Mouse (Mus musculus) heart, postnatal 0 days (tissue): ENCODE results near the gene Fam89b. TPM values are rescaled to one million over a fixed set of nuclear protein-coding genes. Genes with fewer than 3 reads are reported as not detected.

ENCODE experiments used
- ATAC-seq: fragments of 200-750 bp; cut with Nextera tagmentation; 2 replicates; pipeline ENCODE4 v1.8.0; 2017; ENCODE audit warnings: low read depth, moderate number of reproducible peaks, moderate library complexity; ENCODE audit not compliant: insufficient read depth
- DNase-seq: peaks from one replicate; pipeline ENCODE4 v3.0.0-alpha.2; 2016; ENCODE audit warnings: low spot score
- H3K27ac ChIP-seq: fragments of 300-500 bp; sonication (generic); 2 replicates; pipeline ENCODE4 v1.5.1; 2014; ENCODE audit warnings: low read depth, mild to moderate bottlenecking
- H3K27me3 ChIP-seq: fragments of 300-500 bp; sonication (generic); 2 replicates; pipeline ENCODE4 v1.6.1; 2014; ENCODE audit warnings: low read length, mixed read lengths; ENCODE audit not compliant: control insufficient read depth, insufficient read depth
- H3K36me3 ChIP-seq: fragments of 300-500 bp; sonication (generic); replicated peaks from 2 replicates; pipeline ENCODE4 v1.6.1; 2014; ENCODE audit warnings: low read length, mixed read lengths; ENCODE audit not compliant: control insufficient read depth, insufficient read depth
- H3K4me1 ChIP-seq: fragments of 300-500 bp; sonication (generic); 2 replicates; pipeline ENCODE4 v1.6.1; 2014; ENCODE audit warnings: antibody characterized with exemption; ENCODE audit not compliant: control insufficient read depth, insufficient read depth
- H3K4me2 ChIP-seq: fragments of 300-500 bp; sonication (generic); 2 replicates; pipeline ENCODE4 v1.6.1; 2014; ENCODE audit warnings: low read depth, mild to moderate bottlenecking, low read length, moderate library complexity
- H3K4me3 ChIP-seq: fragments of 300-500 bp; sonication (generic); 2 replicates; pipeline ENCODE4 v1.5.1; 2014; ENCODE audit warnings: low read depth, low read length
- H3K9ac ChIP-seq: fragments of 300-500 bp; sonication (generic); replicated peaks from 2 replicates; pipeline ENCODE4 v1.6.1; 2014; ENCODE audit warnings: low read depth, low read length, mixed read lengths
- H3K9me3 ChIP-seq: fragments of 300-500 bp; sonication (generic); replicated peaks from 2 replicates; pipeline ENCODE4 v1.6.1; 2016; ENCODE audit warnings: low read length; ENCODE audit not compliant: control insufficient read depth
- CTCF ChIP-seq: IDR thresholded peaks from 2 replicates; pipeline ENCODE4 v1.5.1; 2016; ENCODE audit warnings: antibody characterized with exemption, control low read depth, low read depth
- EP300 ChIP-seq: IDR thresholded peaks from 2 replicates; pipeline ENCODE4 v1.6.1; 2016; ENCODE audit warnings: antibody characterized with exemption, low read depth
- WGBS: fragments of 180-500 bp; shearing (Covaris S2); extraction: QIAGEN DNeasy Blood & Tissue Kit; methylation state at CpG from one replicate; pipeline ENCODE4 v1.1.7; 2014; 5-methylcytosine and 5-hydroxymethylcytosine counted together
- polyA plus RNA-seq: library from polyadenylated mRNA; unstranded; fragments of >200 nt; fragmentation: Nextera tagmentation; extraction: Ambion mirVana; gene quantifications from 2 replicates; pipeline ENCODE4 v1.2.1, GENCODE M21; 2015
- total RNA-seq: library from RNA; depleted of rRNA; stranded (reverse); fragments of >200 nt; gene quantifications from 2 replicates; pipeline ENCODE4 v1.2.3, GENCODE M21; 2014; ENCODE audit warnings: low replicate concordance

Gene Fam89b
- total and polyA plus RNA-seq, 2 experiments from 2014 or later, result 76.6 to 118 TPM

DNA sequence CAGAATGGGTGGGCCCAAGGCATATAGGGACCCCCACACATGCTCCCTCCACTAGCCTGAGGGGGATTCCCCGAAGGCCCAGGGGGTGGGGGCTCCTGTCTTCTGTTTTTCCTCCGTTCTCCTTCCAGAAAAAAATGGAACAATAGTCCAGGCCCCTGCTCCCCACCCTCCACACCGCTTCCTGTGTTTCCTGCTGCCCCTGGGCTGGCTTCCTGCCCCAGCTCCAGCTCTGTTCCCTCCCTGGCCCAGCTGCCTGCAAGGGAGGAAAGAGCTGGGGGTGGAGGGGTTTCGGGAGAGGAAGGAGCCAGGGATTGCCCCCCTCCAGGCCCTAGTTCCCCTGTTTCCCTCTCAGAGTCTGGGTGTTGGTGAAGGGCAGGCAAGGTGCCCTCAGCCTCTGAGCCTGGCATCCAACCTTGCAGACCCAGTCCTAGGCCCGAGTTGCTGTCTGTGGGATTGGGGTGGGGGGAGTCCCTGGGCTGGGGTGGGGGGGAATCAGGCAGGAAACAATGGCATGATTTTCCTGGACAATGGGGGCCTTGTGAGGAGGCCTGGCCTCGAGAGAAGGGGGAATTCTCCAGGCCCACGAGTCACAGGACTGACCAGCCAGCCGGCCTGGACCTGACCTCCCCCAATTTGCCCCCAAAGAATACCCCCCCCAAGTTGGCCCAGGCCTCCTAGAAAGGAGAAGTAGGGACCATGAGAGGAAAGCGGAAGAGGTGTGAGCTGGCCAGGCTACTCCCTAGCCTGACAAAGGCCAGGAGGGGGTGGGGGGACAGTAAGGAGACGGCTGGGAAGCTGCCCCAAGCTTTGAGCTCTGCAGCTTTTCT, 37.2 kb downstream of the Fam89b start:
- H3K9ac ChIP-seq, result peak overlapping the region; percentile 77
- no peaks in the 10 kb centered on the region for H3K27me3 ChIP-seq
- peaks cover 18% of the 10 kb centered on the region for H3K4me1 ChIP-seq
- peak overlapping the region; percentile 95 for H3K4me2 ChIP-seq
- WGBS, result 58% methylated on average over 10 of the region's 10 CpGs
- H3K9me3 ChIP-seq, result no peaks in the 10 kb centered on the region
- peak; percentile 9; the same call in 1 of the 2 replicates for ATAC-seq
- peak overlapping the region; percentile 94 for H3K27ac ChIP-seq
- H3K36me3 ChIP-seq, result peaks cover 50% of the 10 kb centered on the region
- peak; percentile 86; the same call in 1 of the 2 replicates for TF ChIP-seq EP300
- no peak for TF ChIP-seq CTCF
- peak; percentile 83 for DNase-seq
- peak overlapping the region; percentile 82 for H3K4me3 ChIP-seq

DNA sequence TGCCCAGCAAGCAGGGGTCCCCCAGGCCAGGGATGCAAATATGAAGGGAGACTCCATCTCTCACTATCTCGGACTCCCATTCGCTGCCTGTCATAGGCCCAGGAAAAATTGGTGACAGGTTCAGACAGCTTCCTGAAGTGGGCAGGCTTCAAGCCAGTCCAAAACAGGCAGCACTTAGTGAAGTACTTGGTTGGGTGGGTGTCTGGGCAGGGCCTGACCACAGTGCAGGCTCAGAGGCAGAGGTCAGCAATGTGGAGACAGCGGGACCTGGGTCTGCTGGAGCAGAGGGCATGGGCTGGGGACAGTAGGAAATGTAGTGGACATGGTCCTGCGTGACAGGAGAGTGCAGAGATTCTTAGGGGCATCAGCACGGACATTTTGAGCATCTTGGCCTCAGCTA, 37.9 kb downstream of the Fam89b start:
- Histone ChIP-seq H3K27ac (peak overlapping the region; percentile 94), H3K4me3 (peak overlapping the region; percentile 82), H3K9ac (peak overlapping the region; percentile 77), H3K4me2 (peak overlapping the region; percentile 95), H3K4me1 (peaks cover 18% of the 10 kb centered on the region), H3K36me3 (peaks cover 46% of the 10 kb centered on the region), H3K9me3 (no peaks in the 10 kb centered on the region), H3K27me3 (no peaks in the 10 kb centered on the region)
- no peak for ATAC-seq
- no peak for DNase-seq
- WGBS, result 52% methylated on average over 5 of the region's 5 CpGs
- TF ChIP-seq EP300 (no peak), CTCF (no peak)

DNA sequence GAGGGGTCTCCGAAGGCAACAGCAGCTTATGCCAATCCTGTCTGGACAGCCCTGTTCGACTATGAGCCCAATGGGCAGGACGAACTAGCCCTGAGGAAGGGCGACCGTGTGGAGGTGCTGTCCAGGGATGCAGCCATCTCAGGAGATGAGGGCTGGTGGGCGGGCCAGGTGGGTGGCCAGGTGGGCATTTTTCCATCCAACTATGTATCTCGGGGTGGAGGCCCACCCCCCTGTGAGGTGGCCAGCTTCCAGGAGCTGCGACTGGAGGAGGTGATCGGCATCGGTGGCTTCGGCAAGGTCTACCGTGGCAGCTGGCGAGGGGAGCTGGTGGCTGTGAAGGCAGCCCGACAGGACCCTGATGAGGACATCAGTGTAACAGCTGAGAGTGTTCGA, 39.1 kb downstream of the Fam89b start:
- peak overlapping the region; percentile 95 for H3K4me2 ChIP-seq
- H3K27ac ChIP-seq, result peak overlapping the region; percentile 94
- WGBS, result 36% methylated on average over 15 of the region's 15 CpGs
- peak overlapping the region; percentile 82 for H3K4me3 ChIP-seq
- no peak for DNase-seq
- H3K27me3 ChIP-seq, result no peaks in the 10 kb centered on the region
- no peak for TF ChIP-seq CTCF
- no peak for TF ChIP-seq EP300
- no peaks in the 10 kb centered on the region for H3K9me3 ChIP-seq
- H3K9ac ChIP-seq, result peak overlapping the region; percentile 77
- peaks cover 44% of the 10 kb centered on the region for H3K36me3 ChIP-seq
- peaks cover 18% of the 10 kb centered on the region for H3K4me1 ChIP-seq
- no peak for ATAC-seq

GRCm38 (mm10) chr19:5689565-5690342, 39.7 kb downstream of the Fam89b start:
- H3K36me3 ChIP-seq, result peaks cover 44% of the 10 kb centered on the region
- H3K4me3 ChIP-seq, result peak overlapping the region; percentile 82
- peak overlapping the region; percentile 95 for H3K4me2 ChIP-seq
- no peaks in the 10 kb centered on the region for H3K27me3 ChIP-seq
- DNase-seq, result peak; percentile 94
- TF ChIP-seq EP300 (0 out of 2 replicates have a peak, but pooled peaks have one; percentile 49), CTCF (peak; percentile 6; the same call in 1 of the 2 replicates)
- H3K27ac ChIP-seq, result peak overlapping the region; percentile 94
- H3K9ac ChIP-seq, result peak overlapping the region; percentile 77
- WGBS, result 4% methylated on average over 42 of the region's 42 CpGs
- ATAC-seq, result peak; percentile 60
- H3K9me3 ChIP-seq, result no peaks in the 10 kb centered on the region
- peaks cover 18% of the 10 kb centered on the region for H3K4me1 ChIP-seq

GRCm38 (mm10) chr19:5689088-5689428, 40.4 kb downstream of the Fam89b start:
- peaks cover 18% of the 10 kb centered on the region for H3K4me1 ChIP-seq
- DNase-seq (no peak), ATAC-seq (no peak)
- peaks cover 44% of the 10 kb centered on the region for H3K36me3 ChIP-seq
- under 1% methylated on average over 7 of the region's 7 CpGs for WGBS
- peak overlapping the region; percentile 77 for H3K9ac ChIP-seq
- TF ChIP-seq EP300 (no peak), CTCF (no peak)
- no peaks in the 10 kb centered on the region for H3K27me3 ChIP-seq
- H3K27ac ChIP-seq, result peak overlapping the region; percentile 94
- H3K9me3 ChIP-seq, result no peaks in the 10 kb centered on the region
- H3K4me3 ChIP-seq, result peak overlapping the region; percentile 82
- peak overlapping the region; percentile 95 for H3K4me2 ChIP-seq
